Mouse (Mus musculus) kidney, postnatal 36 days (tissue): ENCODE data around the gene Slc25a12.
A peak's percentile ranks its signal among the peaks of the same experiment; 100 is the strongest.

Experiments used
- DNase-seq, 2 experiments: peaks; one replicate each; pipeline ENCODE4 v3.0.0; 2021 to 2022; ENCODE audit warnings: mixed read lengths in 2 of 2

Slc25a12 gene

GRCm38 (mm10) chr2:71304821-71305220 lies 62.7 kb downstream of the Slc25a12 start:
- DNase-seq = peak; percentile 48 to 64

GRCm38 (mm10) chr2:71303221-71303620 lies 64.3 kb downstream of the Slc25a12 start:
- peak; percentile 46 to 60 for DNase-seq

- peak in 1 of 2 experiments; percentile 43 for DNase-seq
These were observed 65.3 kb downstream of the Slc25a12 start for GRCm38 (mm10) chr2:71302156-71302663.

- DNase-seq = peak; percentile 19 to 50
These were observed 68.8 kb downstream of the Slc25a12 start for GRCm38 (mm10) chr2:71298729-71299128.

- DNase-seq = no peak
These were observed 70.0 kb downstream of the Slc25a12 start for GRCm38 (mm10) chr2:71297501-71297900.

GRCm38 (mm10) chr2:71295844-71296243 lies 71.7 kb downstream of the Slc25a12 start:
- no peak for DNase-seq

- DNase-seq = no peak
These were observed 73.1 kb downstream of the Slc25a12 start for GRCm38 (mm10) chr2:71294489-71294888.

GRCm38 (mm10) chr2:71293983-71294382 lies 73.6 kb downstream of the Slc25a12 start:
- no peak for DNase-seq

GRCm38 (mm10) chr2:71291566-71291965 lies 76.0 kb downstream of the Slc25a12 start:
- DNase-seq = peak; percentile 34 to 37

- peak; percentile 27 to 54 for DNase-seq
These were observed 77.3 kb downstream of the Slc25a12 start for GRCm38 (mm10) chr2:71290107-71290775.

GRCm38 (mm10) chr2:71281981-71282380 lies 85.6 kb downstream of the Slc25a12 start:
- DNase-seq = no peak

- DNase-seq = no peak
These were observed 88.5 kb downstream of the Slc25a12 start for GRCm38 (mm10) chr2:71278791-71279775.

GRCm38 (mm10) chr2:71275734-71276133 lies 91.8 kb downstream of the Slc25a12 start:
- peak; percentile 36 to 41 for DNase-seq

- DNase-seq = peak; percentile 14 to 41
These were observed 93.4 kb downstream of the Slc25a12 start for GRCm38 (mm10) chr2:71273955-71274679.

GRCm38 (mm10) chr2:71270085-71270484 lies 97.5 kb downstream of the Slc25a12 start:
- DNase-seq = no peak

GRCm38 (mm10) chr2:71269332-71269731 lies 98.2 kb downstream of the Slc25a12 start:
- DNase-seq = no peak

GRCm38 (mm10) chr2:71268691-71269090 lies 98.9 kb downstream of the Slc25a12 start:
- no peak for DNase-seq

GRCm38 (mm10) chr2:71264585-71264984 lies 103.0 kb downstream of the Slc25a12 start:
- no peak for DNase-seq

- peak; percentile 34 to 38 for DNase-seq
These were observed 111.0 kb downstream of the Slc25a12 start for GRCm38 (mm10) chr2:71256581-71256980.

- DNase-seq = peak in 1 of 2 experiments; percentile 35
These were observed 112.7 kb downstream of the Slc25a12 start for GRCm38 (mm10) chr2:71254836-71255235.

GRCm38 (mm10) chr2:71250841-71251240 lies 116.7 kb downstream of the Slc25a12 start:
- peak; percentile 28 to 48 for DNase-seq

GRCm38 (mm10) chr2:71248071-71248470 lies 119.5 kb downstream of the Slc25a12 start:
- DNase-seq = no peak

- DNase-seq = no peak
These were observed 121.5 kb downstream of the Slc25a12 start for GRCm38 (mm10) chr2:71246096-71246495.
